Mouse (Mus musculus) bone marrow, adult 2 months (tissue): Measurements from ENCODE around the gene Susd4.

Source experiments
- CTCF ChIP-seq: fragments of 200-500 bp; IDR thresholded peaks from 2 replicates; pipeline ENCODE4 v1.5.1; 2011; ENCODE audit warnings: low read length, control low read depth; ENCODE audit not compliant: control insufficient read depth, insufficient read depth
- POLR2A ChIP-seq: fragments of 200-500 bp; IDR thresholded peaks from 2 replicates; pipeline ENCODE4 v1.6.1; 2011; ENCODE audit warnings: low read depth, mild to moderate bottlenecking, control low read depth, low read length, borderline replicate concordance; ENCODE audit not compliant: control insufficient read depth

- TF ChIP-seq POLR2A (no peak), CTCF (no peak)
These were observed 21.1 kb downstream of the Susd4 start for GRCm38 (mm10) chr1:182784784-182785183.
